Mouse (Mus musculus): ENCODE measurements around the gene Serpinb1b. TPM values are rescaled to one million over a fixed set of nuclear protein-coding genes. Genes with fewer than 3 reads are reported as not detected.

Gene Serpinb1b
- total RNA-seq, 4 experiments from 2014 or later: 0.39 to 0.89 (median 0.72) TPM

- no peak for DNase-seq (ENCODE audit: low spot score in 2 of 2)
Observed at GRCm38 (mm10) chr13:33091306-33091705, 12.9 kb downstream of the Serpinb1b start.

DNA sequence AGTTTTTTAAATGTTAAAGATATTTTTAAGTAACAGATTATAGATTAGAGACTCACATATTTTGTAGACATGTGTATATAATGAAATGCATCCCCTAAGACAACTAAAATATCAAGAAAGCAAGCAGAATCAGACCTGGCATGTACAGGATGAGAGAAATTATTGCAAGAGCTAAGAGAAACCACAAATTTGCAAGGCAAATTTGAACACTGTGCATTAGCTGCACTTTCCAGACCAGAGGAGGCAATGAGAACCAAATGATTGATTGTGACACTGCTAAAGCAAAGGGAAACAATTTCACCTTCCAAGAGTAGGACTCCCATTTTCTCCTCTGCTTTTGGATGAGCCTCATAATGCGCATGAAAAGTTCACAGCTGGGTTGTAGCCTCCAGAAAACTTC lies 17.2 kb downstream of the Serpinb1b start:
- DNase-seq (ENCODE audit: low spot score in 2 of 2): no peak

DNA sequence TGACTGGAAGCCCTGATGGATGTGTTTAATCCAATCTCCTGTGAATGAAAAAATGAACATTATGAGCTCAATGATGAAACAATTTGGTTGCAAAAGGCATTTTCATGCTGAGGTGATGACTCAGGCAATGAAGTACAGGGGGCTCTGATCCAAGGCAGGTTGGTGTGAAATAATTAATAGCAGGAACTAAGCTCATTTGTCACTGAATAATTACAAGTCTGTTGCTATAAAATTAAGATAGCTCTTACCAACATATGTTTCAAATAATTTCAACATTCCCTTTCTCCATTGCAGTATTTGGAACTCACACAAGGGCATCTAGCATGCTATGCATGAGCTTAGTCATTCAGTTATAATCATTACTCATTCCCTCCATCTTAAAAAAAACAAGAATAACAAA lies 27.3 kb downstream of the Serpinb1b start:
- no peak for DNase-seq (ENCODE audit: low spot score in 2 of 2)

GRCm38 (mm10) chr13:33113054-33113453 lies 34.7 kb downstream of the Serpinb1b start:
- no peak for DNase-seq (ENCODE audit: low spot score in 2 of 2)

GRCm38 (mm10) chr13:33137717-33138116 lies 59.3 kb downstream of the Serpinb1b start:
- DNase-seq (ENCODE audit: low spot score in 2 of 2): peak in 1 of 2 experiments; percentile 25

DNA sequence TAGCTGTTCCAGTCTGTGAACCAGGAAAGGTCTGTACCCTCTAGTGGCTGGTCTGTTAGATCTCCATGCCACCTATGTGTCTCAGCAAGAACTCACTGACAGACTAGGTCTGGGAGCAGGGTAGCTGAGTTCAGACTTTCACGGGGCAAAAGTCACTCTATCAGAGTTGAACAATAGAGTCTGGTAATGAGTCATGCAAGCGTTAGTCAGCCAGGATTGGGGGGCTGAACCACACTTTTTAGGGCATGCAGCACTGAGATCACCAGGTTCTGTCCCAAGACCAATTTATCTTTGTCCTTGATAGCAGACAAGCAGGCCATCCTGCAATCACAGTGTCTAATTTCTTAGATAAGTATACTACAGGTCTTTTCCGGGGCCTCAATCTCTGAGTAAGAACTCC lies 63.1 kb downstream of the Serpinb1b start:
- DNase-seq (ENCODE audit: low spot score in 2 of 2): no peak

Other genes starting within 250 kb of the Serpinb1b start
- 10 to 100 TPM in 1 of 4 experiments, 1 to 10 TPM in 3; 3.8 to 10.8 (median 6.7) TPM for gene Serpinb1a, start 227.4 kb upstream of the Serpinb1b start, total RNA-seq (2022)
- gene Serpinb1c, start 180.4 kb upstream of the Serpinb1b start, total RNA-seq (2022): under 1 TPM in 1 of 4 experiments, not detected in 3; 0.48 TPM
- gene Serpinb6b, start 113.4 kb upstream of the Serpinb1b start, total RNA-seq (2022): 1 to 10 TPM in 3 of 4 experiments, under 1 TPM in 1; 0.72 to 1.6 (median 1.2) TPM
- 1 to 10 TPM; 5.5 to 6.5 (median 5.9) TPM for gene Serpinb9, start 75.3 kb upstream of the Serpinb1b start, total RNA-seq (2022)
- not detected for gene Serpinb9b, start 51.2 kb upstream of the Serpinb1b start, total RNA-seq (2022)
- gene Serpinb9c, start 81.2 kb downstream of the Serpinb1b start, total RNA-seq (2022): not detected
- gene Serpinb9d, start 114.4 kb downstream of the Serpinb1b start, total RNA-seq (2022): not detected
- gene Serpinb9e, start 171.0 kb downstream of the Serpinb1b start, total RNA-seq (2022): not detected
- not detected for gene Serpinb9f, start 245.5 kb downstream of the Serpinb1b start, total RNA-seq (2022)